Mouse (Mus musculus) kidney, adult 2 months (tissue): ENCODE results near the gene Ccdc24.

Source experiments
- CTCF ChIP-seq: fragments of 200-500 bp; conservative IDR thresholded peaks from 2 replicates; pipeline ENCODE4 v1.5.1; 2011; ENCODE audit warnings: low read depth, mild to moderate bottlenecking, control low read depth, low read length, moderate library complexity, mixed read lengths; ENCODE audit not compliant: insufficient read depth, insufficient read length
- POLR2A ChIP-seq: fragments of 200-500 bp; IDR thresholded peaks from one replicate; pipeline ENCODE4 v1.6.1; 2011; ENCODE audit warnings: low read depth, low read length, control low read depth

- no peak for TF ChIP-seq CTCF
- TF ChIP-seq POLR2A: no peak
These were observed 23.7 kb upstream of the Ccdc24 start for GRCm38 (mm10) chr4:117896031-117896430.
